In genomic region chr6:135251849-135252727, GRCm38 (mm10) we compare ENCODE assay signal across 8 mouse cellular contexts. TPM values are rescaled to one million over a fixed set of nuclear protein-coding genes. Genes with fewer than 3 reads are reported as not detected.
DNase-seq lines count a peak whose midpoint lies in the region; ATAC-seq and TF ChIP-seq lines count a peak whose summit lies in the region.

No protein-coding gene starts in this region.

- TF ChIP-seq EP300 in lung, postnatal 0 days (IDR thresholded peaks at IDR 0.05), result peak; percentile 95

- no peak for TF ChIP-seq CTCF in lung, postnatal 0 days (IDR thresholded peaks at IDR 0.05)

- H3K9me3 ChIP-seq in embryonic facial prominence, embryonic 14.5 days (ENCODE audit: control insufficient read depth, low read length), result no peaks in the 10 kb centered on the region
- H3K9me3 ChIP-seq in hindbrain, embryonic 14.5 days (ENCODE audit: control insufficient read depth, low read length), result no peaks in the 10 kb centered on the region
- H3K9me3 ChIP-seq in lung, postnatal 0 days (ENCODE audit: low read length), result no peaks in the 10 kb centered on the region

- ATAC-seq in embryonic facial prominence, embryonic 14.5 days (ENCODE audit: low read depth), result peak; percentile 24
- peak; percentile 64 for ATAC-seq in hindbrain, embryonic 14.5 days (ENCODE audit: low FRiP score)
- ATAC-seq in lung, postnatal 0 days, result peak; percentile 79

- H3K4me1 ChIP-seq in embryonic facial prominence, embryonic 14.5 days (ENCODE audit: control insufficient read depth, insufficient read depth, low read length), result peaks cover 27% of the 10 kb centered on the region
- peaks cover 20% of the 10 kb centered on the region for H3K4me1 ChIP-seq in hindbrain, embryonic 14.5 days (replicated peaks; ENCODE audit: control insufficient read depth, insufficient read depth, low read length)
- H3K4me1 ChIP-seq in lung, postnatal 0 days (ENCODE audit: insufficient read depth, low read depth, low read length), result peaks cover 19% of the 10 kb centered on the region

- peak; percentile 10 for DNase-seq in adrenal gland, postnatal 25 days
- DNase-seq in adrenal gland, adult 2 months, result no peak
- peak; percentile 63 for DNase-seq in embryonic facial prominence, embryonic 14.5 days (ENCODE audit: low spot score)
- no peak for DNase-seq in hindbrain, embryonic 14.5 days (ENCODE audit: low spot score)
- peak; percentile 88 for DNase-seq in lung, postnatal 0 days (ENCODE audit: low spot score)
- peak; percentile 26 for DNase-seq in yolk sac, embryonic 10.5 days (ENCODE audit: low spot score)
- no peak for DNase-seq in right cerebral cortex, postnatal 14 days
- DNase-seq in retina, postnatal 1 day, result no peak

- 0 out of 2 replicates have a peak overlapping the region, but pooled peaks have one; percentile 36 for H3K9ac ChIP-seq in embryonic facial prominence, embryonic 14.5 days (ENCODE audit: low read depth, low read length)
- H3K9ac ChIP-seq in hindbrain, embryonic 14.5 days, result peak overlapping the region; percentile 16; the same call in 1 of the 2 replicates
- peak overlapping the region; percentile 16; the same call in 1 of the 2 replicates for H3K9ac ChIP-seq in lung, postnatal 0 days (replicated peaks; ENCODE audit: low read depth)

- H3K36me3 ChIP-seq in embryonic facial prominence, embryonic 14.5 days (ENCODE audit: control insufficient read depth, insufficient read depth, low read length), result no peaks in the 10 kb centered on the region
- no peaks in the 10 kb centered on the region for H3K36me3 ChIP-seq in hindbrain, embryonic 14.5 days (replicated peaks; ENCODE audit: control insufficient read depth, insufficient read depth)
- H3K36me3 ChIP-seq in lung, postnatal 0 days (ENCODE audit: insufficient read depth, low read length), result no peaks in the 10 kb centered on the region

- H3K4me2 ChIP-seq in embryonic facial prominence, embryonic 14.5 days (ENCODE audit: low read depth, low read length), result peak overlapping the region; percentile 47
- H3K4me2 ChIP-seq in hindbrain, embryonic 14.5 days (replicated peaks), result peak overlapping the region; percentile 44
- H3K4me2 ChIP-seq in lung, postnatal 0 days (replicated peaks; ENCODE audit: low read depth, low read length), result peak overlapping the region; percentile 25

- H3K4me3 ChIP-seq in embryonic facial prominence, embryonic 14.5 days (ENCODE audit: low read depth, low read length), result peak overlapping the region; percentile 0; the same call in 1 of the 2 replicates
- H3K4me3 ChIP-seq in hindbrain, embryonic 14.5 days (replicated peaks; ENCODE audit: low read length), result no peak overlapping the region
- no peak overlapping the region for H3K4me3 ChIP-seq in lung, postnatal 0 days (ENCODE audit: low read depth, low read length)

- 44% methylated on average over 24 of the region's 24 CpGs for WGBS in embryonic facial prominence, embryonic 14.5 days
- WGBS in hindbrain, embryonic 14.5 days, result 44% methylated on average over 24 of the region's 24 CpGs
- 34% methylated on average over 24 of the region's 24 CpGs for WGBS in lung, postnatal 0 days

- H3K27ac ChIP-seq in embryonic facial prominence, embryonic 14.5 days (replicated peaks; ENCODE audit: low read depth, low read length), result peak overlapping the region; percentile 77
- peak overlapping the region; percentile 70 for H3K27ac ChIP-seq in hindbrain, embryonic 14.5 days
- peak overlapping the region; percentile 91 for H3K27ac ChIP-seq in lung, postnatal 0 days (ENCODE audit: low read length)

- H3K27me3 ChIP-seq in embryonic facial prominence, embryonic 14.5 days (replicated peaks; ENCODE audit: control insufficient read depth, insufficient read depth, low read length), result no peaks in the 10 kb centered on the region
- H3K27me3 ChIP-seq in hindbrain, embryonic 14.5 days (ENCODE audit: control insufficient read depth, insufficient read depth, low read length), result no peaks in the 10 kb centered on the region
- H3K27me3 ChIP-seq in lung, postnatal 0 days (replicated peaks; ENCODE audit: insufficient read depth, low read length), result no peaks in the 10 kb centered on the region

RNA-seq across cellular contexts. Expression of gene Gsg1, which starts 2.1 kb away (rescaled TPM):
- total RNA-seq in adrenal gland, postnatal 25 days (2021), result not detected in 2 replicates
- not detected for total RNA-seq in adrenal gland, adult 2 months (2021)
- polyA plus RNA-seq in adrenal gland, adult 2 months (2012; rRNA removed), result 0.18 TPM in 1 of 2 replicates, not detected in the other
- 0.93 and 1.3 TPM in 2 replicates for polyA plus RNA-seq in embryonic facial prominence, embryonic 14.5 days (2014; fragmentation: Nextera tagmentation; extraction: Ambion mirVana)
- polyA plus RNA-seq in hindbrain, embryonic 14.5 days (2014; fragmentation: Nextera tagmentation; extraction: Ambion mirVana), result 0.15 and 0.31 TPM in 2 replicates
- 2.9 and 5.5 TPM in 2 replicates for polyA plus RNA-seq in lung, postnatal 0 days (2015; fragmentation: Nextera tagmentation; extraction: Ambion mirVana)

RNA-seq across cellular contexts. Expression of gene Hebp1, which starts 54.3 kb away (rescaled TPM):
- 16.4 and 23.9 TPM in 2 replicates for total RNA-seq in adrenal gland, postnatal 25 days (2021)
- 10 to 100 TPM; 18.0 to 27.6 TPM for total RNA-seq in adrenal gland, adult 2 months (2021)
- 9.5 and 13.4 TPM in 2 replicates for polyA plus RNA-seq in adrenal gland, adult 2 months (2012; rRNA removed)
- 7.4 and 12.2 TPM in 2 replicates for polyA plus RNA-seq in embryonic facial prominence, embryonic 14.5 days (2014; fragmentation: Nextera tagmentation; extraction: Ambion mirVana)
- 3.1 and 3.3 TPM in 2 replicates for polyA plus RNA-seq in hindbrain, embryonic 14.5 days (2014; fragmentation: Nextera tagmentation; extraction: Ambion mirVana)
- 16.3 and 16.5 TPM in 2 replicates for polyA plus RNA-seq in lung, postnatal 0 days (2015; fragmentation: Nextera tagmentation; extraction: Ambion mirVana)

RNA-seq across cellular contexts. Expression of gene Fam234b, which starts 54.3 kb away (rescaled TPM):
- 18.1 and 32.1 TPM in 2 replicates for total RNA-seq in adrenal gland, postnatal 25 days (2021)
- 10 to 100 TPM; 13.8 to 31.3 TPM for total RNA-seq in adrenal gland, adult 2 months (2021)
- polyA plus RNA-seq in adrenal gland, adult 2 months (2012; rRNA removed), result 14.0 and 21.0 TPM in 2 replicates
- polyA plus RNA-seq in embryonic facial prominence, embryonic 14.5 days (2014; fragmentation: Nextera tagmentation; extraction: Ambion mirVana), result 21.0 and 23.7 TPM in 2 replicates
- 117 and 126 TPM in 2 replicates for polyA plus RNA-seq in hindbrain, embryonic 14.5 days (2014; fragmentation: Nextera tagmentation; extraction: Ambion mirVana)
- polyA plus RNA-seq in lung, postnatal 0 days (2015; fragmentation: Nextera tagmentation; extraction: Ambion mirVana), result 5.7 and 6.1 TPM in 2 replicates

RNA-seq across cellular contexts. Expression of gene Pbp2, which starts 58.1 kb away (rescaled TPM):
- not detected in 2 replicates for total RNA-seq in adrenal gland, postnatal 25 days (2021)
- total RNA-seq in adrenal gland, adult 2 months (2021), result not detected
- not detected in 2 replicates for polyA plus RNA-seq in adrenal gland, adult 2 months (2012; rRNA removed)
- polyA plus RNA-seq in embryonic facial prominence, embryonic 14.5 days (2014; fragmentation: Nextera tagmentation; extraction: Ambion mirVana), result 0.31 TPM in 1 of 2 replicates, not detected in the other
- polyA plus RNA-seq in hindbrain, embryonic 14.5 days (2014; fragmentation: Nextera tagmentation; extraction: Ambion mirVana), result 0.16 and 0.31 TPM in 2 replicates
- 0.42 and 1.6 TPM in 2 replicates for polyA plus RNA-seq in lung, postnatal 0 days (2015; fragmentation: Nextera tagmentation; extraction: Ambion mirVana)

Comparison
In these comparisons a context has a peak if more than half of its experiments do, and no peak if none do; other contexts are left out.
1. DNase-seq: peak in adrenal gland, postnatal 25 days (single experiment), embryonic facial prominence, embryonic 14.5 days (single experiment), lung, postnatal 0 days (single experiment) and yolk sac, embryonic 10.5 days (single experiment); none in adrenal gland, adult 2 months (single experiment), hindbrain, embryonic 14.5 days (single experiment), right cerebral cortex, postnatal 14 days (single experiment) and retina, postnatal 1 day (single experiment).
2. ATAC-seq: peak in every context shown above with its lines; median percentile 79 in lung, postnatal 0 days; 64 in hindbrain, embryonic 14.5 days; 24 in embryonic facial prominence, embryonic 14.5 days.
3. Peak in every context shown above with its lines, with median percentiles within 50 percentile points of each other: H3K27ac ChIP-seq, H3K4me2 ChIP-seq and H3K9ac ChIP-seq.